Mouse (Mus musculus) CH12.LX (cell line): ENCODE results near the gene Camk2b.

Experiments used
- CTCF ChIP-seq, 2 experiments: IDR thresholded peaks in 1 of 2; conservative IDR thresholded peaks in 1 of 2; 2 replicates each; pipeline ENCODE4 v1.5.1; 2011 to 2012; ENCODE audit warnings: low read depth in 2 of 2, low read length in 2 of 2, improper control_type of control experiment in 1 of 2, inconsistent platforms in 1 of 2, mild to moderate bottlenecking in 1 of 2, moderate library complexity in 1 of 2
- POLR2A ChIP-seq: IDR thresholded peaks from 2 replicates; pipeline ENCODE4 v1.6.1; 2011; ENCODE audit warnings: low read depth, mild to moderate bottlenecking, improper control_type of control experiment, low read length
- RCOR1 ChIP-seq: conservative IDR thresholded peaks from 2 replicates; pipeline ENCODE4 v1.6.1; 2012; ENCODE audit warnings: low read depth, mild to moderate bottlenecking, inconsistent platforms, low read length, improper control_type of control experiment
- TBP ChIP-seq: conservative IDR thresholded peaks from 2 replicates; pipeline ENCODE4 v1.6.1; 2011; ENCODE audit warnings: low read depth, low read length, improper control_type of control experiment
- ZMIZ1 ChIP-seq: IDR thresholded peaks from 2 replicates; pipeline ENCODE4 v1.6.1; 2012; ENCODE audit warnings: low read depth, mild to moderate bottlenecking, inconsistent platforms, low read length, improper control_type of control experiment

DNA sequence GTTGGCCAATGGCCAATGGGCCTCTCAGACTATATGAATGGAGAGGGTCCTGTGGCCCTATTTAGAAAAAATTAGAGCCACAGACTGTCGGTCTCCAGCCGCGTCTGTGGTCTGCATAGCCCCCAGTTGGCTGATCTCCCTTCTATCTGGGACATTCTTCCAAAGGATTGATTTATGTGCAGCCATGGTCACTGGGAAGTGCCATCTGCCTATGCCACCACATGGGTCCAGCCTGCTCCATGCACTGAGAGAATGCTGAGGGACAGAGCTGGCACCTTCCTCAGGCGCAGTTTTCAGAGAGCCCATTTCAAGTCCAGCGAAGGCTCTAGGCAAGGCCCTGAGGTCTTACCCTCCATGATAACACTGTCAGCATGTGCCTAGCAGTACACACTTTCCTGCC is 72.0 kb downstream of the Camk2b start:
- TF ChIP-seq CTCF (conservative IDR thresholded peaks at IDR 0.05 in 1 of 2, IDR thresholded peaks at IDR 0.05 in 1 of 2; ENCODE audit: low read depth in 2 of 2, low read length in 2 of 2) = no peak
- TF ChIP-seq ZMIZ1 = no peak
- TF ChIP-seq POLR2A = no peak
- no peak for TF ChIP-seq RCOR1
- no peak for TF ChIP-seq TBP
